Mouse (Mus musculus) regulatory T cell (primary cell): ENCODE data around the gene AL731706.1.

Experiments
- in situ Hi-C: fragments of 300-600 bp; cut with MboI, MseI; formaldehyde crosslinking; loops from one replicate; pipeline ENCODE4 v1.15.1; 2025; ENCODE audit warnings: high pct_unique_total_duplicates

The AL731706.1 gene

DNA sequence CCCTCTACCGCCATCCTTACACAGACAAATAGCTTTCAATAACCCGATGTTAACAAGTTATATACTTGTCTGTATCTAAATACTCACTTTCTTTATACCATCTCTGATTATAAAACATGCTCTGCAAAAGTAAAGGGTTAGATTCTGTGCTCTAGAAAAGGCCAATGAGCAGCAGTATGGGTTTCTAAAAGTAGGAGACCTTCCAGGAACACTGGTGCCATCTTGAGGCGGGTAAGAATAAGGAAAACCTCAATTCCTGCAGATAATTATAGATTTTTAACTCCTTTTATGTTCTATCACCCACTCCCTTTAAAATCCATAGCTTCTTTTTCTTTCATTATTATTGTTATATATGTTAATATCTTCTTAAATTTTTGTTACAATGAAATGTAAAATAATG lies 55.3 kb downstream of the AL731706.1 start:
- in situ Hi-C loops, result loop anchor here (10.0 kb wide), 1 partner anchor 651 kb away; no protein-coding TSS in a partner anchor

DNA sequence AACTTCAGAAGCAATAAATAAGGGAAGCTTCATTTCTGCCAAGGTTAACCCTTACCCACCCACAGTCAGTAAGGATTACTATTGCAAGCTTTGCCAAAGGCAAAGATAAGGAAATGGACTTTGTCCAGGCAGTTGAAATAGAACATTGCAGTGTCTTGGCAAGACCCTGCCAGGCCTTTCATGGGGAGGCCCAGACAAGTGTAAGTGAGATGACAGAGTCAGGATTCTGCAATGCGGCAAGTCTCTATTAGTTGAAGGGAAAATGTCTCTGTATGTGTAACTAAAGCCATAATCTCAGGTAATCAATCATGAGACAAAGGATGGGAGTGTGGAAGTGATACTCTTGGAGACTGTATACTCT lies 56.5 kb downstream of the AL731706.1 start:
- in situ Hi-C loops, result loop anchor here (10.0 kb wide), 1 partner anchor 650 kb away; no protein-coding TSS in a partner anchor

DNA sequence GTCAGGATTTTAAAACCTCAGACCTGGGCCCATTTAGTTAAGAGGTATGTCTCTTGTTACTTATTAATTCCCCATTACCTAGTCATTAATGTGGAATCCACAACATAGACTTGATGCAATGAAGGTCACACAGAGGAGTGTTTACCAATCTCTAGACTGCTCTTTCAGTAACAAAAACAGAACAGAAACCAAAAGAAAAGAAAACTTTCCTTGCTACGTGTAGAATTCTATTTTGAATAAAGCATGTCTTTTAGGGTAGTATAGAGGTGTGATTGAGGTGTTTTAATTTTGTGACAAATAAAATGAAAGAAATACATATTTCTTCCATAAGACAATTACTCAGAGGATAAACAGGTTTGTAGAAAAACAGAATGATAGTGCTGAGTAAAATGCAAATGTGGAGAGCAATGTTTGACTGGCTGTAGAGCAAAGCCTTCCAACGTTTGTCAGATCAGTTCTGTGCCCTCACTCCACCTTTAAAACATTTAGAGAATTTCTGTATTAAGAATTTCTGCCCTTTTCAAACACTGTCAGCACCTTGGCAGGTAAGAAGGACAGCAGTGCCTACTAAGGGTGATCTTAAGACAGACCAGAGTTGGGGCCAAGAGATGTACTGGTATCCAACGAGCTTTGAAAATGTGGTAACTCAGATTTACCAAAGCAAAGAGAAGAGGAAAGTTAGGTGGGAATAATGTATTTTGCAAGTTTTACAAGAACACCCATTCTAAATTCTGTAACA lies 57.0 kb downstream of the AL731706.1 start:
- in situ Hi-C loops, result loop anchor here (10.0 kb wide), 1 partner anchor 649 kb away; no protein-coding TSS in a partner anchor

DNA sequence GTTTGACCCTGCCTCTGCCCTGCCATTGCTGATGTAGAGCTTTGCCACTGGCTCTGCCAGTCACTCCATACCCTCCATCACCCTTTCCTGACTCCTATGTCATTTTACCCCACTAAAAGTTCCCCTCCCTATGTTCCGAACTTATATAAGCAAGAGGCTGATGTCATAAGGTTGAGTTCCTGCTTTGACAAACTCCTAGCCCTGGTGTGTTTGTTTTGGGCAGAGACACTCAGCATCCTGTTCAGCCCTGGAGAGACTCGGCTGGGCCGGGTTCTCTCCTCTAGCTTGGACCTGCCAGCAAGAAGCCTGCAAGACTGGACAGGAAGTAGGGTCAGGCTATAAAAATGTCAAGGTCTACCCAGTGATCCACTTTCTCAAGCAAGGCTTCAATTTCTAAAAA lies 58.3 kb downstream of the AL731706.1 start:
- in situ Hi-C loops, result loop anchor here (10.0 kb wide), 1 partner anchor 648 kb away; no protein-coding TSS in a partner anchor
